Mouse (Mus musculus) brain, adult 2 months (tissue): ENCODE data around the gene Kcnh7.

Experiments used
- DNase-seq: peaks from one replicate; pipeline ENCODE4 v3.0.0; 2011; ENCODE audit warnings: low read depth, low spot score

The Kcnh7 gene

DNA sequence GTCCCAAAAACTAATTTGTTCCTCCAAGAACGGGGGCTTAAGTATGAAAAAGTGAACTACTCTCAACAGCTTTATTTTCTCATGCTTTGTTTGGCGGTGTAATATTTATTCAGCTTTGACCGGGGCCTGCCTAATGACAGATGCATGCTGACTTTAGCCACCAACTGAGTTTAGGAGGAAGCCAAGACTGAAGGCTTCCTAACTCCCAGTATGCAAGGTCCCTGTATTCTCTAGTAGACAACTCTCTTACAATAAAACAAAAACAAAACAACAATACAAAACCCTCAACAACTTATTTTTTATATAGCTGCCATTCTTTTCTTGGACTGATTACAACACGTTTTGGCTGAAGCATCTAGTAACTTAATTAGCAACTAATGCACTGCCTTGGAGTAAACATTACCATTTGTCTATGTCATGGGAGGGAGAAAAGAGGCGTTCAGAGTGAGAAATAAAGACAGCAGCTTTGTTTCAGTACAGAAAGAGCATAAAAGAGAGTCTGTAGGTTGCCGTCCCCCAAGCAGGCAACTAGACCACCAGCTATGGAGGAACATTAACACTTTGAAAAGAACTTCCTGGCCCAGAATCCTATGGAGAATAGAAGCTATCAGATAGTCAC lies 537.3 kb downstream of the Kcnh7 start:
- DNase-seq: no peak

DNA sequence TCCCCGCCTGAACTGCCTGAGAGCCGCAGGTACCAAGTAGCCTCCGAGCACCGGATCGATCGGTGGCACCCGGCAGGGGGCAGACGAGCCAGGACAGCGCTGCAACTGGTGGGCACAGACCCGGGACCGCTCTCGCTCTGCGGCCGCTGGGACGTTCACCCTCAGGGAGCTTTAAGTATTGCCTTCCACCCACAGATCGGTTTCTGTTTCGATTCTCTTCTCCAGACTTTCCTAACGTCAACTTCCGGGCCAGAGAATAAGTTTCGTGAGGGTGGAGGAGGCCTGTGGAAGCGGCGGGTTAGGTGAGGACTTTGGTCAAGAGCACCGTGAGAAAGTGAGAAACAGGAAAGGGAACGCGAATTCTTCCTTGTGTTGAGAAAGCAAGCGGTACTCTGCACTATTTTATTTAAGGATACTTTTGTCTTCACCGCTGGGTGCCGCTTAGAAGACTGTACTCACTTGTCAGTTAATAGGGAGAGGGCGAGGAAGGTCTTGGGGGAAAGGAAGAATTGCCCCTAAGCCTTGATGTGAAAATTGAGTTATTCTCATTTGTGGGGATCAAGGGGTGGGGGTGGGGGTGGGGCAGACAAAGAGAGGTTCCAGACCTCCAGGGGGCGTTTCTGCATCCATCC lies 538.0 kb downstream of the Kcnh7 start, which contains the start of gene Ifih1:
TSS of gene Ifih1 (minus strand) at position 242 of the 632 bp plus-strand sequence.
- peak; percentile 35 for DNase-seq

DNA sequence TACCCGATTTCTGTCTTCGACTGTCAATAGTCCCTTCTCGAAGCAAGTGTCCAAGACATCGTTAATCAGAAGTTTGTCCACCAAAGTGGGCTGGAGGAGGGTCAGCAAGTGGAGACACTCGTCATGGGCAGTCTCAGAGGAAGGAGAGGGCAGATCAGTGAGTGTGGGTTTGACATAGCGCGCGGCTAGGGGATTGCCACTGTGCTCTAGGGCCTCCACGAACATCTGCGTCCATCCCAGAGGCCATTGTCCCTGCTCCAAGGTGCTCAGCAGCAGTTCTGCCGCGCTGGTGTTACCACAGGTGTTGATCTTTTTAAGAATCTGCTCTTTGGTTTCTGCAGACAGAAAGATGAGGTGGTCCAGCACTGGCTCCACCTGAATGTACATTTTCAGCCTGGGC lies 538.6 kb downstream of the Kcnh7 start:
- no peak for DNase-seq

DNA sequence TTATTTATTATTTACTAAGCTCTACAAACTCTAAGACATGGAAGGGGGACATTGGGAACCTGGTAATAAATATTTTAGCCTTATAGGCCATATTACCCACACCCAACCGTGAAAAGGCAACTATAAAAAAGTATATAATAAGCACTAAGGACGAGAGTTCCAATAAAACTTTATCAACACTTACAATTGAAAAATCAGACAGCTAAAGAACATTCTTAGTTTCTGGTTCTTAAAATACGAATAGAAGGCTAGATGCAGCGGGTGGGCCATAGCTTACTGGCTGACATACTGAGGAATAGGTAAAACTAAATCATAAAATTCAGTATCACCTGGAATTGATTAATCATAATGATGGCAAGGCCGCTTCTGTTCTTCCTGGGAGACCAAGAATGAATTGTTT lies 539.2 kb downstream of the Kcnh7 start:
- no peak for DNase-seq
